Mouse (Mus musculus): Measurements from ENCODE around the gene Med12l.
"Not testable (repeated sequence)": the region's sequence is repeated elsewhere in the genome, so short reads cannot be mapped to it uniquely, and the experiment has no call there.

Gene Med12l

DNA sequence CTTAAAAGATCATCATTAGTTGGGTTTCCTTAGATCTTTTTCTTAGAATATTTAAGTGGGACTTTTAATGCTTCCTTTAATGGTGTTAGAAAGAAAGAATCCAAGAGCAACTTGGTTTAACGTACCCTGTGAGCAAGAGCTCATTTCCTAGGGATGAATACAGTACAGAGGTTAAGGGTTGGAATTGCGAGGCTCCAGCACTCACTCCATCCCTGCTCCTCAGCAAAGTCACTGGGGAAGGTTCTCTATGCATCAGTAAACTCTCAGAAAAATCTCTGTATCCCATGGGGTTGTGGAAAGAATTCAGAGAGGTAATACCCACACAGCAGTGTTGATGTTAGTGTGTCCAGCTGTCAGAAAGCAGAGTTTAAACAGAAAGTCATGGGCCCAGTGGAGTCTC, 134.5 kb downstream of the Med12l start:
- no peak for DNase-seq (ENCODE audit: low read depth)

GRCm38 (mm10) chr3:59140941-59141340, 135.3 kb downstream of the Med12l start:
- DNase-seq (ENCODE audit: low read depth): not testable (repeated sequence)

DNA sequence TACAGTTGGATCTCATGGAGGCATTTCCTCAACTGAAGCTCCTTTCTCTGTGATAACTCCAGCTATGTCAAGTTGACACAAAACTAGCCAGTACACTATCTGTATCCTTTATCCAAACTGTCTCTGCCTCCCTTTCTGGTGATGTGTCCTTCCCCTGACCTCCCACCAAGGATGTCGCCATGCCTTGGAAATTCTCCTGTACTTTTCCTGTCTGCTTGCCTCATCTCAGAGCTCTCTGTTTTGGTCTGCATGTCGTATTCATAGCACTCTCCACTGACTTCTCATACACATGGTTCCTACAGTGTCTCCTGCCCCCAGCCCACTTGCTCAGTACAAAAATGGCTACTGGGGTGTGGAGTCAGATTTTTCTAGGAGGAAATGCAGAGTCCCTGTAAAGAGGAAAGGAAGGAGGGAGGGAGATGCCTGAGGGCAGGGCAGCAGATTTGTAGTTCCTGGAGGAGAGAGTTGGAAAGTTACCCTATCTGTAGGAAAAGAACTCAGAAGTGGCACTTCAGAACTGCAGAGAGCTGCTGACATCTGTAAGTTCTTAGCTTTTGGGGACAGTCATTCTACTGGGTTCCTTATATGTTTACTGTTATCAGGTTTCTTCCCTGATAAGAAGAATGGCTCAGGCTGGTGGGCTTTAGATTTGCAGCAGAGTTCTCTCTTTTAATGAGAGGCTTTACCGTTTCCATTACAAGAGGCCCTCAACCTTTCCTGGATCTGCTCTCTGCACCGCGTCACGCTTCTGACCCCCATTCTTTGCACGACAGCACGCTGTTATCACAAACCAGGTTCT, 136.1 kb downstream of the Med12l start:
- DNase-seq (ENCODE audit: low read depth): no peak

DNA sequence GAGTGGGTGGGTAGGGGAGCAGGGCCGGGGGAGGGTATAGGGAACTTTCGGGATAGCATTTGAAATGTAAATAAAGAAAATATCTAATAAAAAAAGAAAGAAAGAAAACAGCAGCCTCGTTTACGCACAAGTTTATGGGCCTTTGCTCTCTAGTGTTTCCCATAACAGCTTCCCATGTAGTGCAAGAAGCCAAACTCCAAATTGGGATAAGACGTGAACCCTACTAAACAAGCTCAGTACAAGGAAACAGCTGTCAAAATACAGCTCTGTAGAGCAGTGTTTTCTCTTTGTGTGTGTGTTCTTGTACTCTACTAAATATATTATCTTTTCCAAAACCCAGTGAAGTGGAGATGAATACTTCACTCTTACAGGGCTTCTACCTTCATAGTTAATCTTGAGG, 139.6 kb downstream of the Med12l start:
- no peak for DNase-seq (ENCODE audit: low read depth)

GRCm38 (mm10) chr3:59149646-59150045, 144.0 kb downstream of the Med12l start:
- no peak for DNase-seq (ENCODE audit: low read depth)

- DNase-seq (ENCODE audit: low read depth): no peak
Observed at GRCm38 (mm10) chr3:59150624-59151023, 145.0 kb downstream of the Med12l start.

DNA sequence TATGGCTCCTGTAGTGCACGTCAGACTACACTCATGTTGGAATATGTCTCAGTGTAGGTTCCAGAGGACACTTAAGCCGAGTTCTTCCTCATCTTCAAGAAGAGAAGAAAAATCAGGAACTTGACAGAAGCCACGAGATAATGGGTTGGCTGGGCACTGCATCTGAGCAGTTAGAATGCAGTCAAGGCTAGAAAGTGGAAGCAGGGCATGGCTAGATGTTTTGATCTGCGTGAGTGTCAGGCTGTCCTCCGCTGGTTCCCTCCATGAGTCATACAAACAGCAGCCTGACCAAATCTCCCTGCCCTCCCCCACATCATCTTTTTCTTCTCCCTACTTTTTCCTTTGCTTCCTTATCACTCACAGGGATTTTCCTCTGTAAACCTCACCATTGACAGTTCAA, 147.8 kb downstream of the Med12l start, which contains the start of gene P2ry14:
TSS of gene P2ry14 (minus strand) at position 195 of the 400 bp plus-strand sequence.
- DNase-seq (ENCODE audit: low read depth): no peak

DNA sequence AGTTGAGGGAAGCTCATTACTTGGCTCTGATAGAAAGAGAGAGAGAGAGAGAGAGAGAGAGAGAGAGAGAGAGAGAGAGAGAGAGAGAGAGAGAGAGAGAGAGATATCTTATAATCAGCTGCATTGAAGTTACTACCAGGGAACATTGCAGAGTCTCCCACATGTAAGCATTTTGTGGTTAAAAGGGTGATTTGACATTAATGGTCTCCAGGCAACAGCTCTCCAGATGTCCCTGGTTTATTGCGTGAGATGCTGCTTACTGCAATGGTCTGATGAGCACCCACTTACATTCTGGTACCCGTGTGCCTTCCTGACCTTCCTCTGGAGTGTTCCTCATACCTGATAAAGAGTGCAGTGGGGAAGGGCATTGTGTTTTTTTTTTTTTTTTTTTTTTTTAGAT, 149.3 kb downstream of the Med12l start:
- no peak for DNase-seq (ENCODE audit: low read depth)

DNA sequence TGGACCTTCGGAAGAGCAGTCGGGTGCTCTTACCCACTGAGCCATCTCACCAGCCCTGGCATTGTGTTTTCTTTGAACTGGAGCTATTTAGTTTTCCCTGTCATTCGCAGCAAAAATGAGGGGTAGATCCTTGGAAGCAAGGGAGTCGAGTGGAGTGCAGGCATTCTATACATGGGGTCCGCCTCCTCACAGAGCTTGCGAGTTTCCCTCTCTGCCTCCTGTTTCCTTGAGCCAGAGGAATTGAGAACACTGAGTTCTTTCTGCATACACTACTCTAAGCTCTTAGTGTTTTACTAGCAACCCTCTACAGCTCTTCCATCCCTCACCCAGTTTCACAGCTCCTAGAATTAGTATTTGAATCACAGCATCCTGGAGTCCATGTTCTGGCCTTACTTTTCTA, 149.8 kb downstream of the Med12l start:
- no peak for DNase-seq (ENCODE audit: low read depth)

- no peak for DNase-seq (ENCODE audit: low read depth)
Observed at GRCm38 (mm10) chr3:59157048-59157447, 151.4 kb downstream of the Med12l start.

GRCm38 (mm10) chr3:59160465-59160864, 154.8 kb downstream of the Med12l start:
- no peak for DNase-seq (ENCODE audit: low read depth)

DNA sequence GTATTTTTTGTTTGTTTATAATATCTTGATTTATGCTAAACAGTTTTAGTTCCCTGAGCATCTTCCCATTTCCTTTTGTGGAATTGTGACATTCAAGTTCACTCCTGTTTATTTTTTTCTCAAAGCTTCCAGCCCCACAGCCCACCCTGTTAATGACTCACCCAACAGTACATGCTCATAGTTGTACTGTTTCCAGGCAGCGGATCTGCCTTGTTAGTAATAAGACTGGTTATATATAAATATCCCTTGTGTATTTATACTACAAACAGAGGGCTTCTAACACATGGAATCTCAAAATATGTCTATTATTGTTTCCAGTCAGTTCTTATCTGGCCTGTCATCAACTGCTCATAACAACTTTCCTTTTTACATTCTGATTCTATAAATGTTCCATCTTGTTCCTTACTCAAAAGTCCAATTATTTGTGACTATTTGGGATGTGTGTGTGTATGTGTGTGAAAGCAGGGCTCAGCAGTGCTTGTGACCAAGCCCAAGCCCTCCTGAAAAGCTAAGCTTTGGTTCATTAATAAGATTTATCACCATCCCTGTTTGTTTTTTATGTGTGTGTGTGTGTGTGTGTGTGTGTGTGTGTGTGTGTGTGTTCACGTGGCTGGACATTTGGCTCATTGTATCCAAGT, 161.9 kb downstream of the Med12l start:
- DNase-seq (ENCODE audit: low read depth): no peak

- no peak for DNase-seq (ENCODE audit: low read depth)
Observed at GRCm38 (mm10) chr3:59168476-59168875, 162.9 kb downstream of the Med12l start.

DNA sequence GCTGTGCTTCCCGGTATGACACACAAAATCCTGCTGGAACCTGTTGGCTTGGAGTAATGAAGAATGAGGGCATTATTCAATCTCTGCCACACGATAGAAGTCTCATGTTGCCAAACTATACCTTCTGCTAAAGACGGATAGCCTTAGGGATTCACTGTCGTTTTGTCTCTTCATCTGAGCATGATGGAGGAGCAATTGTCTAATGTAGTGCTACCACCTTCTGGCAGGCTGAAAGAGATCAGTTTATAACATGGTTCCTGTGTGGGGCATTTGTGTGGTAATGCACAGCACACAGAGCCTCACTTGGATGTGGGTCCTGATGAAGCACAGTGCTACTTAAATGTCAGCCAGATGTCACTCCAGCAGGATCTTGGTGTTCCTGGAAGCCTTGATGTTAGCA, 163.6 kb downstream of the Med12l start:
- no peak for DNase-seq (ENCODE audit: low read depth)

DNA sequence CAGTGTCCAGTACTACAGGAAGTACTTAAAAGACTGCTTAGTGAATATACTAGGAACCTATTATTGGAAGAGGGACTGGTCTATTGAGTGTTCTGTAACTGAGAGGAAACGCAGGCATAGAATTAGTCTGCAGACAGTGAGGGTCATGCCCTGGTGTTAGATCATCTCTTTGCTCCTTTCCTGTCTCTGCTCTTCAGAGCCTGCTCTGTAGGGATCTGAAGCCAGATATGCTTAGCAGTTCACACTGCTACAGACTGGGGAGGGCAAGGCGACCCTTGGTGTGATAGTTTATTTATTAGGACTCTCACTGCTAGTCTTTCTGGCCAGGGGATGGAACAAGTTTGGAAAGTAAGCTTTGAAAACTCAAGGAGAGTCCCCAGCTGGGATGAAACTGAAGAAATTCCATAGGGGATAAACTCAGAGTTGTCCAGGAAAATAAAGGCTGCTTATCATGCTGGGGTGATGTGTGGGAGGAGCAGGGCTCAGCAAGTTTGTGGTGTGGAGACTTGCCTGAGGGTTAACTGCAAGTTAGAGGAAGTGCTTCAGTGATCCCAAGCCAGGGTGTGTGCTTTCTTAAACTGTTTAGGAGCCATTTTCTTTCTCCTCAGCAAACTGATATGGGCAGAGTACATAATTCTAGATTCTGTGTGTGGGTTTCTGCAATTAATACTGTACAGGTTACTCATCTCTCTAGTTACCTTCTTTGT, 164.4 kb downstream of the Med12l start:
- no peak for DNase-seq (ENCODE audit: low read depth)

- no peak for DNase-seq (ENCODE audit: low read depth)
Observed at GRCm38 (mm10) chr3:59174426-59175154, 169.0 kb downstream of the Med12l start.

DNA sequence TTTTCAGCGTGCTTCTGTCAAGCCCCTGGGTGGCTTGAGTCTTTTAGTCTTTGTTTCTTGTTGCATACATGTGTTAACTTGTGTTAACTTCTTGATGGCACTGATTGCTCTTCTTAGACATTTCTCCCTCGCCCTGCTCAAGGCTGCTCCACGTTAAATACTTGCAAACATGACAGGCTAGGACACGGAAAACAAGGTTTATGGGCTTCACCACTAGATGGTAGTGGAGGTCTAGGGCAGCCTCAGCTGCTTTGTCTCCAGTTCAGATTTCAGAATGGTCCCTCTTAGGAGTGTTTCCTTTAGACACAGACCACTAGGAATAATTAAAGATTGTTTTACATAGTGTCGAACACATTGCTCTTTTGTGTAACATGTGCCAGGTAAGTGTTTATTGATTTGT, 169.6 kb downstream of the Med12l start:
- no peak for DNase-seq (ENCODE audit: low read depth)

DNA sequence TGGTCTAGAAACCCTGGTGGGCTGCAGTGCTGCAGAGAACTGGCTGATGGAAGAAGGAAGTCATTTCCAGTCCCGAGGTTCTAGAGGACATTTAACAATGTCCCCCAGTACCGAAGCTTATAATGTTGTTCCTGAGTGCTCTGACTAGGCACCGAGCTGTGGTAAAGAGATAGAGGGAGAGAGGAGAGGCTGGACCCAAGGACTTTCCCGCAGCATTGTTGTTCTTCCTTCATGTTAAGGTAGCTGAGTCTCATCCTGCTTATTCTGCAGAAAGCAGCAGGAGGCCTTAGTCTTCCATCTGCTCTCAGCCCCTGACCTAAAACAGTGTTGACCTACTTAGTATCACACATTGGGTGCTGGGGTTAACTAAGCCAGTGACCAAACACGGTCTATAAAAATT, 171.2 kb downstream of the Med12l start:
- DNase-seq (ENCODE audit: low read depth): no peak

- no peak for DNase-seq (ENCODE audit: low read depth)
Observed at GRCm38 (mm10) chr3:59181134-59181533, 175.5 kb downstream of the Med12l start.

GRCm38 (mm10) chr3:59182129-59182528, 176.5 kb downstream of the Med12l start:
- DNase-seq (ENCODE audit: low read depth): no peak

DNA sequence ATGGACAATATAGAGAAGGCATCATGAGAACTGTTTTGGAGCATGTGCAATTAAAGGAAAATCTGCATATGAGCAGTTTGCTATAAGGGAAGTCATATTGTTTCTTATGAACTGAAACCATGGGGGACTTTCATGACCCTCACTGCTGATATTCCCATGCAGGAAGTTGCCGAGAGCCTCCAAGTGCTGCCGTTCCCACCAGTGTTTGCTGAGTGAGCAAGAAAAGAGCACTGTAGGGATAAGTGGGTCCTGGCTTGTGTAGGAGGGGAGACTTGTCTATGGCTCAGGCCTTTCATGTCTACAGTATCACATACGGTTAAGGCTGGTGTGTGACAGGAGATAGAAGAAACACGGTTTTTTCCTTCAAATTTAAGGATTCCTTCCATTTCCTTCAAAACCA, 180.0 kb downstream of the Med12l start:
- no peak for DNase-seq (ENCODE audit: low read depth)

DNA sequence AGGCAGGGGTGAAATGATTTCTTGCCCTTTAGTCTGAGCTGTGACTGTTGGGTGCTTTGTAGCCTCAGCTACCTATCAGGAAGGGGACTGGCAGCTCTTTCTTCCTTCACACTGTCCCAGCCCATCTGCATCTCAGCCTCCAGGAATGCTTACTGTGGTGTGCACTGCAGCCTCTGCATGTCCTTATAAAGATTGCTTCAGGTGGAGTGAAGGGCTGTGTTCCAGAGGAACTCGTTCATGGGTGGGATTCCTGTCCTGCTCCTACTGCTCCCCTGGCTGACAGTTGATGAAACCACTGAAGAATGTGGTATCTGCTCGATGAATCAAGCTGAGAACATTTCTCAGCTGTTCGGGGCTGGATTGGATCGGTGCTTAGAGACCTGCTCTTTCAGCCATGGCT, 181.7 kb downstream of the Med12l start:
- DNase-seq (ENCODE audit: low read depth): no peak
